Mouse (Mus musculus): ENCODE results near the gene Zbtb32. TPM values are rescaled to one million over a fixed set of nuclear protein-coding genes. Genes with fewer than 3 reads are reported as not detected.

Gene Zbtb32
- total RNA-seq, 1 experiment, result 20.8 TPM

DNA sequence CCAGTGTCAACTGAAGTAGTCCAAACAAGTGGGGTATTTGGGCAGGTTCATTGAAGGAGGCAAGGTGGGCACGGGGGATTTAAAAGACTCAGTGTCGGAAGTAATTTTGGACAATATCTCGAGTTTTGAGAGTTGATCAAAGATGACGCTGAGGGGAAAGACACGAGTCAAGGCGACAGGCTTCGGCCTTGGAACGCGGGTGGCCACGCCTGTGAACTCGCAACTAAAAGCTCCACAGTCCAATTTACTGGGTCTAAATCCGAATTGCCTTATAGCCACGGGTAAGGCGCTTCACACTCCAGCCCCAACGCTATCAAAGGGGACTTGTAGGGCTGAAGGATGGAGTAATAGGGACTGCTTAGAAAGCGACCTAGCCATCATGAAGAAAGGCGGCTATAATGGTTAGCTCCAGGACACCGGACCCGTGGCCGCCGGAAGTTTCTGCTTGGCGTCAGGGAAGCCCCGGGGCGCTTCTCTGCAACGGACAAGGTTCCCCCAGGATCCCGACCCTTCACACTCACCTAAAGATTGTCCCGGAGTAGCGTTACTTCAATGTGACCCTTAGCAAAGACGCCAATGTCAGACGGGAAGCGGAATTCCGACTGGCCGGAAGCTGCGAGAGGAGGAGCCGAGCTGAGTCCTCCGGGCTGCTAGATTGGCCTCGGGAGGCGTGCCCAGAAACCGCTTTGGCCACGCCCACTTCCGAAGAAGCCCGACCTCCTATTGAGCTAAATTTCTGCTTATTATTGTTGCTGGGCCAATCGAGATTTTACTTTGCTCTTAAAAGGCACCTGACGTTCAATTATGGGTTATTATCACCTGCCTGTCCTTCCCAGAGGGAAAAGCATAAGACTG, 27.0 kb upstream of the Zbtb32 start, which contains the start of gene Cox6b1:
Gene Cox6b1 (minus strand): TSS at position 622 of the 855 bp plus-strand sequence.
- H3K36me3 ChIP-seq (ENCODE audit: control insufficient read depth, insufficient read depth, low read length, poor library complexity, severe bottlenecking), result peaks cover 17% of the 10 kb centered on the region
- peak within 1 kb of the TSS; percentile 94 for H3K9ac ChIP-seq (ENCODE audit: insufficient read depth, low read depth, low read length, poor library complexity, severe bottlenecking)
- TF ChIP-seq HCFC1 (IDR thresholded peaks at IDR 0.05; ENCODE audit: borderline replicate concordance, insufficient read depth, low read length) (no peak), ZC3H11A (IDR thresholded peaks at IDR 0.05; ENCODE audit: borderline replicate concordance, low read depth, low read length) (no peak), ZNF384 (IDR thresholded peaks at IDR 0.05; ENCODE audit: low read depth, low read length) (no peak), CHD2 (IDR thresholded peaks at IDR 0.05; ENCODE audit: low read depth, low read length) (no peak), MAFK (IDR thresholded peaks at IDR 0.05; ENCODE audit: insufficient read depth, low read depth, low read length) (no peak)
- in situ Hi-C loops (cut with MboI; ENCODE audit: low sequenced_read_pairs in 2 of 2, unreplicated experiment in 2 of 2), result no loop called here
- no peaks in the 10 kb centered on the region for H3K9me3 ChIP-seq (ENCODE audit: control insufficient read depth, insufficient read depth, low read depth, low read length)
- peak within 1 kb of the TSS; percentile 92 to 98 for H3K4me3 ChIP-seq (ENCODE audit: insufficient read depth in 1 of 2, low read depth in 1 of 2, low read length in 2 of 2, poor library complexity in 1 of 2, severe bottlenecking in 1 of 2)
- H3K4me1 ChIP-seq (ENCODE audit: control insufficient read depth in 2 of 2, insufficient read depth in 2 of 2, low read length in 2 of 2, poor library complexity in 1 of 2), result peaks cover 1 to 10% of the 10 kb centered on the region in 2 experiments; a peak in 2 of 4 replicates
- peak; percentile 87 for DNase-seq (ENCODE audit: low read depth, low spot score)
- peak within 1 kb of the TSS; percentile 75 for H3K27ac ChIP-seq (ENCODE audit: insufficient read depth, low read depth, low read length, poor library complexity, severe bottlenecking)

DNA sequence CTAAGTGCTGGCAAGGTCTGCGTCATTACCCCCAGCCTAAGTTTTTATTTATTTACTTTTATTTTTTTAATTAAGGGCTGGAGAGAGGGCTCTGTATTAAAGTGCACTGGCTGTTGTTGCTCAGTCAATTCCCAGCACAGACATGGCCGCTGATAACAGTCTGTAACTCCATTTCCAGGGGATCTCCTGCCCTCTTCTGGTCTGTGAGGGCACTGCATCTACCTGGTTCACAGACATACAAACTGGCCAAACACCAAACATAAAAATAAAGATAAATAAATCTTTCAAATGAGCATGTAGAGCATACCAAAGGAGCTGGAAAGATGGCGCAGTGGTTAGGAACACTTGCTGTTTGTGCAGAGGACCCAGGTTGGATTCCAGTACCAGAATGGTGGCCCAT, 20.5 kb upstream of the Zbtb32 start:
- H3K9ac ChIP-seq (ENCODE audit: insufficient read depth, low read depth, low read length, poor library complexity, severe bottlenecking), result no peak overlapping the region
- H3K36me3 ChIP-seq (ENCODE audit: control insufficient read depth, insufficient read depth, low read length, poor library complexity, severe bottlenecking), result peaks cover 38% of the 10 kb centered on the region
- H3K4me3 ChIP-seq (ENCODE audit: insufficient read depth in 1 of 2, low read depth in 1 of 2, low read length in 2 of 2, poor library complexity in 1 of 2, severe bottlenecking in 1 of 2), result no peak overlapping the region
- H3K9me3 ChIP-seq (ENCODE audit: control insufficient read depth, insufficient read depth, low read depth, low read length), result no peaks in the 10 kb centered on the region
- in situ Hi-C loops (cut with MboI; ENCODE audit: low sequenced_read_pairs in 2 of 2, unreplicated experiment in 2 of 2), result no loop called here
- TF ChIP-seq ZC3H11A (IDR thresholded peaks at IDR 0.05; ENCODE audit: borderline replicate concordance, low read depth, low read length), result peak; percentile 4; the same call in 1 of the 2 replicates
- no peak for TF ChIP-seq CHD2 (IDR thresholded peaks at IDR 0.05; ENCODE audit: low read depth, low read length)
- no peak for DNase-seq (ENCODE audit: low read depth, low spot score)
- H3K27ac ChIP-seq (ENCODE audit: insufficient read depth, low read depth, low read length, poor library complexity, severe bottlenecking), result no peak overlapping the region
- H3K4me1 ChIP-seq (ENCODE audit: control insufficient read depth in 2 of 2, insufficient read depth in 2 of 2, low read length in 2 of 2, poor library complexity in 1 of 2), result peaks cover 0 to 12% of the 10 kb centered on the region in 2 experiments; a peak in 2 of 4 replicates

DNA sequence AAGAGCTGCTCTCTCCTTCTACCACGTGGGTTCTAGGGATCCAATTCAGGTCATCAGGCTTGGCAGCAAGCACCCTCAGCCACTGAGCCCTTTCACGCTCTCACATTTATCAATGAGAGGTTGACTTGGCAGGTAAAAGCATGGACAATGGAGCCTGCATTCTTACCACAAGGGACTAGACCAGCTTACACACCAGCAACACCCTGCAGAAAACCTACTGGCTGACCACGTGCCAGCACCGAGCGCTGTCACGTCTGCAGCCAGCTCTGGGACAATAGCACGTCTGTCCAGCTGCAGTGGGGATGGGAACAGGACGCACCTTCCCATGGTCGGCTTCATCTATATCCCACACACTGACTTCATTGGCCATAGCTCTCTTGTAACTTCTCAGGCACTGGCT, 19.9 kb upstream of the Zbtb32 start:
- Histone ChIP-seq H3K4me3 (ENCODE audit: insufficient read depth in 1 of 2, low read depth in 1 of 2, low read length in 2 of 2, poor library complexity in 1 of 2, severe bottlenecking in 1 of 2) (no peak overlapping the region), H3K9ac (ENCODE audit: insufficient read depth, low read depth, low read length, poor library complexity, severe bottlenecking) (no peak overlapping the region), H3K36me3 (ENCODE audit: control insufficient read depth, insufficient read depth, low read length, poor library complexity, severe bottlenecking) (peaks cover 36% of the 10 kb centered on the region), H3K4me1 (ENCODE audit: control insufficient read depth in 2 of 2, insufficient read depth in 2 of 2, low read length in 2 of 2, poor library complexity in 1 of 2) (peaks cover 0 to 12% of the 10 kb centered on the region in 2 experiments; a peak in 2 of 4 replicates), H3K9me3 (ENCODE audit: control insufficient read depth, insufficient read depth, low read depth, low read length) (no peaks in the 10 kb centered on the region), H3K27ac (ENCODE audit: insufficient read depth, low read depth, low read length, poor library complexity, severe bottlenecking) (no peak overlapping the region)
- DNase-seq (ENCODE audit: low read depth, low spot score), result no peak
- in situ Hi-C loops (cut with MboI; ENCODE audit: low sequenced_read_pairs in 2 of 2, unreplicated experiment in 2 of 2), result no loop called here
- TF ChIP-seq ZC3H11A (IDR thresholded peaks at IDR 0.05; ENCODE audit: borderline replicate concordance, low read depth, low read length), result no peak
- TF ChIP-seq CHD2 (IDR thresholded peaks at IDR 0.05; ENCODE audit: low read depth, low read length), result no peak
- TF ChIP-seq HCFC1 (IDR thresholded peaks at IDR 0.05; ENCODE audit: borderline replicate concordance, insufficient read depth, low read length), result no peak
- no peak for TF ChIP-seq MAFK (IDR thresholded peaks at IDR 0.05; ENCODE audit: insufficient read depth, low read depth, low read length)
- no peak for TF ChIP-seq ZNF384 (IDR thresholded peaks at IDR 0.05; ENCODE audit: low read depth, low read length)

DNA sequence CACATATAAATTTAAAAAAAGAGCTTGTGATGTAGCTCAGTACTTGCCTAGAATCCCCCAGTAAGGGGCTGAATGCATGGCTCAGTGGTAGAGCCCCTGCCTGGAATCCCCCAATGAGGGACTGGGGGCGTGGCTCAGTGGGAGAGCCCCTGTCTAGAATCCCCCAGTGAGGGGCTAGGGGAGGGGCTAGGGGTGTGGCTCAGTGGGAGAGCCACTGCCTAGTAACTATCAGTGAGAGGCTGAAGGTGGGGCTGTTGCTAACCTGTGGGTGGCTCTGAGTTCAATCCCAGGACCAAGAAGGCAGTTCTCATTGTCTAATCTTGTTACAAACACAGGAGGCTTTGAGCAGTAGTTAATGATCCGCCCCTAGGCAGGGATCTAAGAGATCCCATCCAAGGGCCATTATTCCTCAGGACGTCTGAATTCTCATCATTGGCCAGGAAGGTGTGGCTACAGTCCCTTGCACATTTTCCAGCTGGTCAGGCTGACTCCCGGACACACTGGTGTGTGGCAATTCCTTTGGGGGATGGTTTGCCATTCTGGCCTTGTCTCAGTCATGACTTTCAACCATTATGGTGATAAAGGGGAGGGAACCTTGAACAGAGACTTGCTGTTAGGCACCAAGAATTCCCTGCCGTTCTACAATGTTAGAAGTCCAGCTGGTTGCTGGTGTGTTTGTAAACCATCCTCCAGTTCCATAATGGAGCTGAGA, 16.5 kb upstream of the Zbtb32 start:
- in situ Hi-C loops (cut with MboI; ENCODE audit: low sequenced_read_pairs in 2 of 2, unreplicated experiment in 2 of 2), result no loop called here
- peaks cover 0 to 3% of the 10 kb centered on the region in 2 experiments; a peak in 1 of 4 replicates for H3K4me1 ChIP-seq (ENCODE audit: control insufficient read depth in 2 of 2, insufficient read depth in 2 of 2, low read length in 2 of 2, poor library complexity in 1 of 2)
- H3K9me3 ChIP-seq (ENCODE audit: control insufficient read depth, insufficient read depth, low read depth, low read length), result no peaks in the 10 kb centered on the region
- H3K36me3 ChIP-seq (ENCODE audit: control insufficient read depth, insufficient read depth, low read length, poor library complexity, severe bottlenecking), result peaks cover 23% of the 10 kb centered on the region
- DNase-seq (ENCODE audit: low read depth, low spot score), result no peak
- no peak for TF ChIP-seq ZC3H11A (IDR thresholded peaks at IDR 0.05; ENCODE audit: borderline replicate concordance, low read depth, low read length)
- TF ChIP-seq ZNF384 (IDR thresholded peaks at IDR 0.05; ENCODE audit: low read depth, low read length), result no peak
- 0 out of 2 replicates have a peak, but pooled peaks have one; percentile 10 for TF ChIP-seq CHD2 (IDR thresholded peaks at IDR 0.05; ENCODE audit: low read depth, low read length)
- H3K27ac ChIP-seq (ENCODE audit: insufficient read depth, low read depth, low read length, poor library complexity, severe bottlenecking), result no peak overlapping the region; the same call in 1 of the 2 replicates
- no peak overlapping the region for H3K4me3 ChIP-seq (ENCODE audit: insufficient read depth in 1 of 2, low read depth in 1 of 2, low read length in 2 of 2, poor library complexity in 1 of 2, severe bottlenecking in 1 of 2)
- no peak overlapping the region for H3K9ac ChIP-seq (ENCODE audit: insufficient read depth, low read depth, low read length, poor library complexity, severe bottlenecking)

All from ES-E14 (cell line).